Mouse (Mus musculus) ES-Bruce4 (cell line): ENCODE results near the gene Rab26. TPM values are rescaled to one million over a fixed set of nuclear protein-coding genes. Genes with fewer than 3 reads are reported as not detected.

Source experiments
- H3K27ac ChIP-seq: 2 replicates; pipeline ENCODE4 v1.5.1; 2012; ENCODE audit warnings: low read length, inconsistent platforms; ENCODE audit not compliant: insufficient read depth
- H3K27me3 ChIP-seq: 2 replicates; pipeline ENCODE4 v1.6.1; 2012; ENCODE audit warnings: mild to moderate bottlenecking, low read length, inconsistent platforms; ENCODE audit not compliant: control insufficient read depth, poor library complexity, insufficient read depth, severe bottlenecking
- H3K36me3 ChIP-seq: 2 replicates; pipeline ENCODE4 v1.6.1; 2012; ENCODE audit warnings: inconsistent platforms, mild to moderate bottlenecking, low read length, moderate library complexity; ENCODE audit not compliant: control insufficient read depth, poor library complexity, insufficient read depth, severe bottlenecking
- H3K4me1 ChIP-seq: one replicate; pipeline ENCODE4 v1.8.1; 2011; ENCODE audit warnings: low read length; ENCODE audit not compliant: control insufficient read depth, insufficient read depth
- H3K4me3 ChIP-seq: 2 replicates; pipeline ENCODE4 v1.5.1; 2011; ENCODE audit warnings: low read depth, mild to moderate bottlenecking, low read length
- H3K9ac ChIP-seq: 2 replicates; pipeline ENCODE4 v1.6.1; 2012; ENCODE audit warnings: low read depth, mild to moderate bottlenecking, inconsistent platforms; ENCODE audit not compliant: poor library complexity, severe bottlenecking
- H3K9me3 ChIP-seq: replicated peaks from 2 replicates; pipeline ENCODE4 v1.6.1; 2012; ENCODE audit warnings: mild to moderate bottlenecking, low read length, inconsistent platforms; ENCODE audit not compliant: control insufficient read depth, poor library complexity, insufficient read depth, severe bottlenecking
- CTCF ChIP-seq: IDR thresholded peaks from one replicate; pipeline ENCODE4 v1.8.1; 2011; ENCODE audit warnings: low read depth, low read length
- EP300 ChIP-seq: IDR thresholded peaks from 2 replicates; pipeline ENCODE4 v1.6.1; 2011; ENCODE audit warnings: low read depth, low read length; ENCODE audit not compliant: insufficient read depth
- POLR2A ChIP-seq: IDR thresholded peaks from one replicate; pipeline ENCODE4 v1.8.1; 2011; ENCODE audit warnings: low read length; ENCODE audit not compliant: insufficient read depth
- polyA plus RNA-seq: library from polyadenylated mRNA; stranded (reverse); fragments of >200 nt; gene quantifications from 2 replicates; pipeline ENCODE4 v1.2.4, GENCODE M21; 2011; ENCODE audit warnings: low read depth; ENCODE audit not compliant: missing spikeins, insufficient read depth, insufficient read length

Rab26 gene
- polyA plus RNA-seq, 1 experiment = 1.5 TPM

DNA sequence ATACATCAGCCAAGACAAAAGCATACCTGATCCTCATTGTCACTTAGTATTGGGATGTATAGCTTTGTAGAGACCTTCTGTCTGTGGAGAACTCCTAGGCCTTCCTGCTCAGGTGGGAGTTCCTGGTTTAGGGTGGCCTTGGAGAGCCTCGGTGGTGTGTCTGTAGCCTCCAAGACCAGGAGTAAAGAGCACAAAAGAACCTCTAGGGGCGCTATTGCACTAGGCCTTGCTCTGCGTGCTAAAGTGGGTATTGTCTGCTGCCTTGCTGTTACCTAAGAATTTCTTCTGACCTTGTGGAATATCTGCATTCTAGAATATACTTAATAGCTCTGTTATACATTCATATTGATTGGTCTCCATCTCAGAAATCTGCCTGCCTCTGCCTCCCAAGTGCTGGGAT is 6.4 kb upstream of the Rab26 start:
- no peaks in the 10 kb centered on the region for H3K36me3 ChIP-seq
- no peaks in the 10 kb centered on the region for H3K27me3 ChIP-seq
- no peaks in the 10 kb centered on the region for H3K9me3 ChIP-seq
- H3K27ac ChIP-seq = no peak overlapping the region
- H3K9ac ChIP-seq = no peak overlapping the region
- TF ChIP-seq POLR2A (no peak), CTCF (peak; percentile 77)
- no peaks in the 10 kb centered on the region for H3K4me1 ChIP-seq
- no peak overlapping the region for H3K4me3 ChIP-seq

DNA sequence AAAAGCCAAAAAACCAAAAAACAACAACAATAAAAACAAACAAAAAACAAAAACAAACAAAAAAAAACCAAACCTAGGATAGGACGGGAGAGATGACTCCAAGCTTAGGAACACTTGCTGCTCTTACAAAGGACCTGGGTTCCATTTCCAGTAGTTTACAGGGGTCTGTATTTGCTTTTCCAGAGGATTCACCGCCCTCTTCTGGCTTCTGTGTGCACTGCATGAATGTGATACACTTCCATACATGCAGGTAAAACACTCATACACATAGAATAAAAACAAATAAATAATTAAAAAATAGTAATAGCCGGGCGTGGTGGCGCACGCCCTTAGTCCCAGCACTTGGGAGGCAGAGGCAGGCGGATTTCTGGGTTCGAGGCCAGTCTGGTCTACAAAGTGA is 4.9 kb upstream of the Rab26 start:
- Histone ChIP-seq H3K27me3 (no peaks in the 10 kb centered on the region), H3K9me3 (no peaks in the 10 kb centered on the region), H3K9ac (no peak overlapping the region), H3K4me3 (no peak overlapping the region), H3K4me1 (no peaks in the 10 kb centered on the region), H3K36me3 (no peaks in the 10 kb centered on the region), H3K27ac (no peak overlapping the region)
- no peak for TF ChIP-seq EP300
- no peak for TF ChIP-seq POLR2A
- no peak for TF ChIP-seq CTCF

DNA sequence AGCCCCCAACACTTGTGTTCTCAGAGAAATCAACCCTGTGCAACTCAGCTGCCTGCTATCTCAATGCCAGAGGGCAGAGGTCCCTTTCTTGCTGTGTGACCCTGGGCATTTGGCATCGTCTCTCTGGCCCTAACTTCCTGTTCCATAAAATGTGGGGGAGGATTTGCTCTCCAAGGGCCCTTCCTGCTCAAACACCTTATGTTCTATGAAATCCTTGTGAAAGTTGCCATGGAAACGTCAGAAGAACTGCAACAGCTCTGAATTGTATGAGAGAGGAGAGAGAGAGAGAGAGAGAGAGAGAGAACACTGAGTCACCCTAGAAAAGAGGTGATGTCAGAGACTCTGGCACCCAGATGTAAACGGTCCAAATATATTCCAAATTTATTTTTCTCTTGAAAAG is 3.5 kb upstream of the Rab26 start:
- no peaks in the 10 kb centered on the region for H3K36me3 ChIP-seq
- TF ChIP-seq CTCF = no peak
- H3K9me3 ChIP-seq = no peaks in the 10 kb centered on the region
- H3K4me3 ChIP-seq = no peak overlapping the region
- no peak overlapping the region for H3K9ac ChIP-seq
- no peaks in the 10 kb centered on the region for H3K4me1 ChIP-seq
- no peaks in the 10 kb centered on the region for H3K27me3 ChIP-seq
- no peak overlapping the region for H3K27ac ChIP-seq

DNA sequence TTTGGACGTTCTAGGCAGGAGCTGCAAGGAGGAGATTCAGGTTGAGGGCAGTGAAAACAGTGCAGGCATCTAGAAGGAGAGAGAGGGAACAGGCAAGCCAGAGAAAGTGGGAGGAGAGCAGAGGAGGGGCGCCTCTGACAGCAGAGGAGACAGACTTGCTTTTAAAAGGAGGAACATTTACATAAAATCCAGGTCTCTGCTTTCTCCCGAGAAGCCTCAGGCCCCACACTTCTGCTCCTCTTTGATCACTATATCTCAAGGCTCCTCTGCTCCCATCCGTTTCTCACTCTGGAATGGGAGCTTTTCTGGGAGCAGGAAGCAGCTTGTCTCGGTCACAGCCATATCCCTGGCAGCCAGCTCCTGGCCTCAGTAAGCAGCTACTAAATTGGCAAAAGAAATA is 1.3 kb upstream of the Rab26 start:
- Histone ChIP-seq H3K36me3 (peaks cover 7% of the 10 kb centered on the region), H3K4me1 (no peaks in the 10 kb centered on the region), H3K9ac (no peak overlapping the region), H3K4me3 (no peak overlapping the region), H3K27ac (no peak overlapping the region), H3K9me3 (no peaks in the 10 kb centered on the region), H3K27me3 (no peaks in the 10 kb centered on the region)
- TF ChIP-seq POLR2A (no peak), CTCF (no peak), EP300 (no peak)

DNA sequence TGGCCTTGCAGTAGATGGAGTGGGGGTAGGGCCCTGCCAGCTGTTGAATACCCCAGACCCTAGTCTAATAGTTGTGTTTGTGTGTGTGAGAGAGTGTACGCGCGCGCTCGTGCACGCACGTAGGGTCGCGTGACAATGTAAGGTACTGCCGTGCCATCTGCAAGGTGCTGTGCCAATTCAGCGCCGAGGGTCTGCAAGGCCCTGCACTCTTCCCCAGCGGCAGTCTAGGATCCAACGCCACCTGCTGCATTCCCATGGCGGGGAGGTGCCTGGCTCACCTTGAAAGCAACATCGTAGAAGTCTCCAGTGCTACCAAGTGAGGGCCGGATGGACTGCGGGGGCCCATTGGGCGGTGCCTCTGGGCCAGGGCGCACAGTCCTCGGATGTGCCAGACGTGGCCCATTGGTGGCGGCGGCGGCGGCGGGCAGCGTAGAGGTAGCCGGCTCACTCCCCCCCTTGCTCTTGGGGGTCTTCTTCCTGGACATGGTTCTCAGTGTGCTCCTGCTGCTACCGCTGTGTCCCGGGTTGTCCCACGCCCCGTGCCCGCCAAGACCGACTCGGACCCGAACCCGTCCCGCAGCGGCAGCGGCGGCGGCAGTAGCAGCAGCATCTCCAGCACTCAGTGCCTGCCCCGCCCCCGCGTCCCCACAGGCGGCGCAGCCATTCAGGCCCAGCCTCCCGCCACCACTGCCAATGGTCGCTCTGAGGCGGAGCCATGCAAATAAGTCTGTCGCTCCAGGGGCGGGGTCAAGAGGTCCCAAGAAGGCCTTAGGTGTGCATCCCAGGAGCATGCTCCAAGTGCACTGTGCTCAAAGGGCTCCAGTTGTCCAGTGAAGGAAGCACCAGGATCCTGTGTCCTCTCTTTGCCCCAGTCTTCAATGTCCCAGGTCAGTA is 664 bp downstream of the Rab26 start:
- Histone ChIP-seq H3K9ac (peak overlapping the region; percentile 29), H3K4me1 (no peaks in the 10 kb centered on the region), H3K27ac (no peak overlapping the region), H3K9me3 (no peaks in the 10 kb centered on the region), H3K36me3 (peaks cover 26% of the 10 kb centered on the region), H3K4me3 (peak overlapping the region; percentile 69), H3K27me3 (no peaks in the 10 kb centered on the region)
- TF ChIP-seq CTCF = no peak
- peak; percentile 43 for TF ChIP-seq POLR2A
- no peak for TF ChIP-seq EP300

DNA sequence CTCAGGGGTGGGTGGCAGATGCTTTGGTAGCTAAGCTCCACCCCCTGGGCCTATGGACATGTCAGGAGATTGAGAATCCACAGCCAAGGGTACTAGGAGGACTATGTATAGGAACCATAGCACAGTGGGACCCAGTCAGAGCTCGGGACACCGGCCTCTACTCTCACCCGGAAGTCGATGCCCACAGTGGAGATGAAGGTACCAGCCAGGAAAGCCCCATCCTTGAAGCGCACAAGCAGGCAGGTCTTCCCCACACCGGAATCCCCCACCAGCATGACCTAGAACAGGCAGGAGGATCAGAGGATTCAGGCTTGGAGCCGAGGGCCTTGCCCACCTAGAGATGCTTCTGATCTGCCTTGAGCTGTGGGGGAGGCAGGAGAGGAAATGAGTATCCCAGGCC is 2.0 kb downstream of the Rab26 start:
- H3K4me3 ChIP-seq = no peak overlapping the region

More for the DNA sequence above, 2.0 kb downstream of the Rab26 start:
- no peaks in the 10 kb centered on the region for H3K9me3 ChIP-seq
- H3K36me3 ChIP-seq = peaks cover 27% of the 10 kb centered on the region
- H3K27me3 ChIP-seq = no peaks in the 10 kb centered on the region
- H3K9ac ChIP-seq = 0 out of 2 replicates have a peak overlapping the region, but pooled peaks have one; percentile 29
- TF ChIP-seq CTCF (no peak), POLR2A (no peak), EP300 (no peak)
- no peaks in the 10 kb centered on the region for H3K4me1 ChIP-seq
- peak overlapping the region; percentile 2; the same call in 1 of the 2 replicates for H3K27ac ChIP-seq
